Mouse (Mus musculus) kidney, postnatal 25 days (tissue): ENCODE data around the gene Mecr.

Source experiments
- DNase-seq, 2 experiments: peaks; one replicate each; pipeline ENCODE4 v3.0.0; 2021; ENCODE audit warnings: mixed read lengths in 2 of 2

The Mecr gene

DNA sequence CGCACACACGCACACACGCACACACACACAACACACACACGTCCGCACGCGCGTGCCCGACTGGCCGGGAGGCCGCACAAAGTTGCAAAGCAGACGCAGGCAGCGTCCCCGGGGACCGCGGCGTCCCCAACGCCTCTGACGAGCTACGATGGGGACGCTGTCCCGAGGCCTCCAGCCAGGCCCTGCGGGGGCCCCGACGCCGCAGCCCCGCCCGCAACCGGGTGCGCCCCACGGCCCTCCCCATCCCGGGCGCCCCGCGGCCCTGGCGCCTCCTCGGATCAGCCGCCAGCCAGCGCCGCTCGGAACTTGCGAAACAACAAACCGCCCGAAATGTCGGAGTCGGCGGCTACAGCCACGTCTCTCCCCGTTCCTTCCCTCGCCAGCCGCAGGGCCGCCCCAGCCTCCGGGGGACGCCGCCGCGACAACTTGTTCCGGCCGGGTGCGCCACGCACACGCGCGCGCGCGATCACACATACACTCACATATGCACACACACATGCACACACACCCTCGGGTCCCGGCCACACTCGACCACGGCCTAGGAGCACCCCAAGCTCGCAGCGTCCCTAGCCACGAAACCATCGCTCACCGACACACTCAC, 6.3 kb upstream of the Mecr start:
- DNase-seq, result peak; percentile 33 to 51

DNA sequence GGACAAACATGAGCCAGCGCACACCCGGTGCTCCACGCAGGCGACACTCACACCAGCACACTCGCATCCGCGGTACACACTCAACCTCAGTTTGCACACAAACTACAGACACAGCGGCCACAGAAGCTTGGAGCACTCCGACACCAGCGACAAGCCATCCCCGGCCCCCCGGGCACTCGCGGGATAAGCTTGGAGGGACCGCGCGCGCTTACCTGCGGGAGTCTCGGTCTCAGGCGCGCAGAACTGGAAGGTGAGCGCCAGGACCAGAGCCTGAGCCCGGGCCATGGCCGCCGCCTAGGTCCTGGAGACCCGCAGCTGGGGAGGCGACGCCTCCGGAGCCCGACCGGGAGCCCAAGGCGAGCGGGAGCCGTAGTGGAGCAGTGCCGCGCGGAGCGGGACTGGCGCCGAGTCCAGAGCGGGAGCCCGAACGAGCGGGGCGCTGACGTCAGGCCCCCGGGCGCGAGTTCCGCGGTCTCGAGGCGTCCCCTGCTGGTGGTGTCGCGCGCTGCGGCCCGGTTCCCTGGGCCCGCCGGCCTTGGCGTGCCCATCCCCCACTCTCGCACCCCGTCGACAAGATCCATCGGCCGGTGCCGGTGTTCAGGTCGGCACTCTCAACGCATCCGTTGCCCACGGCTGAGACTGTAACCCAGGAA, 5.3 kb upstream of the Mecr start, which contains the start of gene Ptpru:
Gene Ptpru, minus strand, starts transcription at position 417 of the 653 bp plus-strand sequence.
- peak; percentile 92 to 95 for DNase-seq

DNA sequence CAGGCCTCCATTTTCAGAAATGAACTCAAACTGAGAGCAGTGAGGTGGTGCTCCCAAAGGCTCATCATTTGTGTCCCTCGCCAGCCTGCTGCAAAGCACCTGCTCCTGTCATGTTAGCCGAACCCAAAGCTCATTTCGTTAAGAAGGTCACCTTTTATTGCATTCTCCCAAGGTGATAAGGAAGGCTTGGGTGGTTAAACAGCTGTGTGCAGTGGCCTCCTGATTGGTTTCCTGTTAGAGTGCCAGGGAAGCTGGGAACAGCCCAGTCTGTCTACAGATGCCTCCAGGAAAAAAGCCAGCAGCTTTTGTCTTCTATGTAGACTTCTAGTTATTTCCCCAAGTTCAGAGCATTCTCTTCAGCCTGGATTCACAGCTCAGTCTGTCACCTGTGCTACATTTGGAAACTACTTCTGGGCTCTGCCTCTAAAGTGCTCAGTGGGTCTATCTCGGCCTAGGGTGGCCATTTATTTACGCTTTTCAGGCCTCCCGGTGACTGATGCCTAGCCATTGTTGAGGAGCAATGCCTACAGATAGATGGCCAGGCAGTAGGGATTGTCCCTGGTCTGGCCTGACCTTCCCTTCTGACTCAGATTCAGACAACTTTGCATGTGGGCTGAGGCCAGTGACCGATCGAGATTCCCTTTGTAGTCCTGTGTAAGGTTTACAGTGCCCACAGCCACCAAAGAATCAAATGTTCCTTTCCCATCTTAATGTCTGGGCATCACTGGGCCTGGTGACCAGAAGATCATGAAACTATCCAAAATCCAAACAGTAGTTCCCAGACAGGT, 2.9 kb downstream of the Mecr start:
- DNase-seq, result no peak

DNA sequence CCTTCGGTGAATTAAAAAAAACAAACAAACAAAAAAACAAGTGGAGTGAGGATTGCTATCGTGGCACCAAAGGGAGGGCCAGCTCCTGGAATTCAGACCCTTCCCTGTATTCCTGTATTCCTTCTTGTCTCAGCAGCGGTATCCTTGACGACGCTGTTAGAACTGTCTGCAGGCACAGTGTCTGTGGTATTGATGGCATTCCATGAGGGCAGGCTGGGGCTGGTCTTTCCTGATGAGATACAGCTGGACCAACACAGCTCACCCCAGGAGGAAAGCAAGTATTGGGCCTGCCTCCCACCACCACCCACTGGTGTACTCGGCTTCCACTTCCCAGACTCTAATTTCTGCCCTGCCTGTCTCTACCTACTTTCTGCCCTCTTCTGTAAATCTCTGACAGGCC, 4.8 kb downstream of the Mecr start:
- DNase-seq, result no peak

DNA sequence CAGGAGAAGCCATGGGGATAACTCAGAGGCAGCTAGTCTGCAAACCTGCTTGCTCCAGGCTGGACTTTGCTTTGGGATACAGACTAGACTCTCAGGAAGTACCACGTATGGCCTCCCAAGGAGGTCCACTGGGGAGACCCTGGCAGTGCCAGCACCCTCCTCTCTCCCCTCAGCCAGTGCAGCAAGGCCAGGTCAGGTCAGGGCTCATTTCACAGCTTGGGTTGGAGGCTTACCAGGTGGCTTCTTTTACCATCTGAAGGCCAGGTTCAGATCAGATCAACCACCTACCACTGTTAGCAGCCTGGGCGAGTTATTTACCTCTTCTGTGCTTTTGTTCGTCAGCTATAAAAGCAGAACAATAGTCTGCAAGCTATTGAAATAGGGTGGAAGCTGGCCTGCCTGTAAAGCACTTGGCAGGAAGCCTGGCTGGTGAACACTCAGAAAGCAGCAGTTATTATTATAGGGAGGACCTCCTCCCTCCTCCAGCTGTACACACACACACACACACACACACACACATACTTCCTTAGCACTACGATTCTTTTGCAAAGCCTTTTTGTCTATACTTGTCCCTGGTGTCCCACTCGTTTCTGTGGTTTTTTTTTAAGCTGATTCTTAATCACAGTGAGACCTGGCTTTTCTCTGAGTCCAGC, 6.8 kb downstream of the Mecr start:
- DNase-seq, result peak; percentile 67 to 75

DNA sequence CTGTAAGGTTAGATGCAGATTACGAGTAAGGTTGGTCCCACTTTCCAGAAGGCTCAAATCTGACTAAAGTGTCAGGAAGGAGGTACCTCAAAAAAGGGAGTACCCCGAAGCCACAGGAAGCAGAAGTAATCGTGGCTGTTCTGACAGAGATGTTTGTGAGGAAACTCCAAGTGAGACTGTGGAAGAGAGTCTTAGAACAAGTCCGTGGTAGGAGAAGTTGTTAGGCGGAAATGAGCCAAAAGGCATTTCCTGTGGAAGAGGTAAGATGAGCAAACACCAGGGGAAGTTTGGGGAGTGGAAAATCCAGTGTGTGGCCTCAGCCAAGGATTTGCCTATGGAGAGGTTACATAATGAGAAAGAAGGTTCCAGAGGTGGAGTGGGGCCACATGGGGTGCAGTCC, 11.7 kb downstream of the Mecr start:
- DNase-seq, result no peak

DNA sequence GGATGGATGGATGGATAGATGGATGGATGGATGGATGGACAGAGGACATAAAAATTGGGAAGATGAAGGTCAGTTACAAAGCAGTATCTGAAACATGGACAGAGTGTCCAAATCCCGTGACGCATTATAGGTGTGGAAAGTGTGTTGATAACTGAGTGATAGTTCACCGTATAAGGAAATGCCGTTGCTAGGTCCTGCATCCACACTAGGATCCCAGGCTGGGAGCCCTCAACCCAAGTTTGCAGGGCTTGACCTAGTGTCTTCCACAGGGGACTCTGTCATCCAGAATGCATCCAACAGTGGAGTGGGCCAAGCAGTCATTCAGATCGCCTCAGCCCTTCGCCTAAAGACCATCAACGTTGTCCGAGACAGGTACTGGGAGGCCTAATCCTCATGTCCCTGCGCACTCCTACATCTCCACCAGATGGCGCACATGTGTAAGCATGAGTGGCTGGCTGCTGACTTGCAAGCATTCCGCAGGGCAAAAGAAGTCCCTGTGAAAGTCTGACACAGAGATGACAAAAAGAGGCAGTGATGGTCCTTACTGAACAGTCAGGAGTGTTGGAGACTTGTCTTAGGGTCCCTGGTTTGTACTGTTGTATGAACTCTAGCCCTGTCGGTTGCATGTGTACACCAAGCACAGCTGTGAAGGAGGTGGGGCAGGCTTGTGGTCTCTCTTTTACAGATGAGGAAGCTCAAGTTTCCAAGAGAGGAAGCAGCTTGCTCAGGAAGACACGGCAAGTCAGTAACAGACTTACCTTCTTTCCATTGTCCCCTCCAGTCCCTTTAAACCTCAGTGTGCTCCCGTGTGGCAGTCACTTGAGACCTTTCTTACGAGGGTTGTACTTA, 17.4 kb downstream of the Mecr start:
- peak; percentile 85 to 92 for DNase-seq

DNA sequence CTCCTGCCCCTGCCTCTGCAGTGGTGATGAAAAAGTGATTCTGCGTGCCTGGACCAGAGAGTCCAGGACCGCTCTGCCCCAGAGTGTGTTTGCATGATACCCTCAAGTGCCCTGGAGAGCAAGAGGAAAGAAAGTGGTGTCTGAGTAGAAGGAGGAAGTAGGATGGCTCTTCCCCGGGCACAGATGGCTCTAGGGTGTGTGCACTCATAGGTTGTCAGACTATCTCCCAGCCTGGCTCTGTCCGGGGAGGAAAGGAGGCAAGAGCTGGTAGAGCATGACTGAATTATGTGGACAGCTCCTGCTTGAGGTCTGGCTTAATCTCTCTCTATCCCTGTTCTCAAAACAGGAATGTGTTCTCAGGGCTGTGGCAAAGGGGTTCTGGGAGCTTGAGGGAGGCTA, 18.1 kb downstream of the Mecr start:
- DNase-seq, result no peak

DNA sequence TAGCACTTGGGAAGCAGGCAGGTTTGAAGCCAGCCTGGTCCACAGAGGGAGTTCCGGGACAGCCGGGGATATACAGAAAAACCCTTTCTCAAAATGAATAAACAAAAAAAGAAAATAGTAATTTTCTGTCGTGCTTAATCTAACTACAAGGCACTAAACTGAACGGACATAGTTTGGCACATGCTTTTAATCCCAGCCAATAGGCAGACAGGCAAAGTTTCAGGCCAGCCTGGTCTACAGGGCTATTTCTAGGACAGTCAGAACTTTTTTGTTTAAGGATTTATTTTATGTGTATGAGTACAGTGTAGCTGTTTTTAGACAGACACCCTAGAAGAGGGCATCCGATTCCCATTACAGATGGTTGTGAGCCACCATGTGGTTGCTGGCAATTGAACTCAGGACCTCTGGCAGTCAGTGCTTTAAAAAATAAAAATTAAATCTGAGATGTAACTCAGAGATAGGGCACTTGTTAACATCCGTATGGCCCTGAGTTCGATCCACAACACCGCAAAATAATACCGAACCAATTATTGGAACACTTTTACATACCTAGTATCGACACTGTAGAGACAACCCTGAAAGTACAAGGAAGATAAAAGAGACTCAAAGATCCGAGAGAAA, 29.5 kb downstream of the Mecr start:
- no peak for DNase-seq

DNA sequence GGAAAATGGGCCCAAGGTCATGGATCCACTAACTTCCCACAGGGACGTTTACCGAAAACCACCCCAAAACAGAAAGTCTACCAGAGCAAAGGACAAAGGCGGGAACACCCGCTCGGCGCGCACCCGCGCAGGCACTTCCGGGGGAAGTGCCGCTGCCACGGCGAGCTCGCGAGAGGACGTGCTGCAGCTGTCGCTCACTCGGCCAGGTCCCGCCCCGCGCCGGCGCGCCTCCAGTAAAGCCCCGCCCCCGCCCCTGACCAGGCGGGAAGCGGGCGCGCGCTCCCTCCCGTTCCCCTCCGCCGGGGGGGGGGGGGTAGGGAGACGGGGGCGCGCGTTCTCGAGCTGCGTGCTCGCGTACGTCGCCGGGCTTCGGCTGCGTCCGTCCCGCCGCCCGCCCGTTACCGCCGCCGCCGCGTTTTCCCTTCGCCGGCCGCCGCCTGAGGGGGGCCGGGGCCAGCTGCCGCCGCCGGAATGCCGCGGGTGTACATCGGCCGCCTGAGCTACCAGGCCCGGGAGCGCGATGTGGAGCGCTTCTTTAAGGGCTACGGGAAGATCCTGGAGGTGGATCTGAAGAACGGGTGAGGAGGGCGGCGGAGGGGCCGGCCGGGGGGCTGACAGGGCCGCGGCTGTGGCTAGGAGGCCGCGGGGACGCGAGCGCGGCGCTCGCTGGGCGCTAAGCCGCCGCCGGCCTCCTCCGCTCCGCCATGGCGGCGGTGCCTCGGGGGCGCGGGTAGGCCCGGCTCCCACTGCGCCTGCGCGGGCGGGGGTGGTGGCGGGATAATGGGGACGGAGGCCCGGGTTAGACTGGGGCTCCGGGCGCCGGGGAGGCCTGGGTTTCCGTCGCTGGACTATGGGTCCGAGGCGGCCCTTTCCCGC, 30.3 kb downstream of the Mecr start, which contains the start of gene Srsf4:
Gene Srsf4, plus strand, starts transcription at position 325 of the 876 bp plus-strand sequence.
- DNase-seq, result peak; percentile 95 to 98

DNA sequence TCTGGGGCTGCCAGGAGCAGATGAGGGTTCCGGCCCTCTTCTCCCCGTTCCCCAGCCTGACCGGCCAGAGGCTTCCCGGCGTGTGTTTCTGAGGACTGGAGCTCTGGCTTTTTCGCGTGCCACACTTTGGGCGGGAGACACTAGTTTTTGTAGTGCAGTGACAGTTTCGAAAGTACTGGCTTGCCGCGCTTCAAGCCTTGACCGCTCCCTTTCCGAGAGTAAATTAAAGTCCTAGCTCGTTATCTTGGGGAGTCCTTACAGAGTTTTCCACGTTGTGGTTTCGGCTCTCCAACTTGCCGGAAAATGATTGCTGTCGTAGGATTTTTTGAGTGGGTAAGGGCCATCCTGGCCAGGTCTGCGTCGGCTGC, 30.9 kb downstream of the Mecr start:
- DNase-seq, result no peak

DNA sequence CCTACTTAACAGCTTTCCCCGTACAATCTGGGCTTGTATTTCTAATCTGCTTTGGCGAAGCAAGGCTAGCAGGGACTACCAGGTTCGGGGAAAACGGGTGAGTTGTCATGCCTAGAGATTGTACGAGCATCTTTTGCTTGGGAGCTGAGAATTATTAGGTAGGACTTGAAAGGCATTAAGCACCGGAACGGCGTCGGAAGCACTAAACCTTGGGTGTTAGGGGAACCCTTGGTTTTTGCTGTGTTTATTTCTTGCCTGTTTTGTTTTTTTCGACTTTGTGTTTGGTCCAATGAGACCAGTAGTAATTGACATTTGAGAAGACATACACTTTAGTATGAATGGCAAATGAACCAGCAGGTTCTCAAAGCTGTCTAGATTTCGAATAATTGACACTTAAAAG, 31.3 kb downstream of the Mecr start:
- DNase-seq, result no peak

DNA sequence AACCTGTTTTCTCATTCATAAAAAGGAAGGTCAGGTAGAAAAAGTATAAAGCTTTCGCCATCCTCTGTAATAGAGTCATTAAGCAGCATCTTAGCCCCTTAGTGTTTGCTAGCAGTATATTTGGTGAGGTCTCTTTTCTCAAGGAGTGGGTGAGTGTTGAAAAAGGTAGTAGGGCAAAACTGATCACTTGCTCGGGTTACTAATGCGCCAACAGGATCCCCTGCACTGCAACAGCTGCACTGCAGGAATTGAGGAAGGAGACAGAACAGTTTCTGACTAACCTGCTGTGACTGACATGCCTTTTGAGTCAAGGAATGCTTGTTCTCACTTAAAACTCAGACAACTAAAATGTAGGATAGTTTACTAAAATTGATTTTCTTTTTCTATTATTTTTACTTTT, 32.0 kb downstream of the Mecr start:
- no peak for DNase-seq

DNA sequence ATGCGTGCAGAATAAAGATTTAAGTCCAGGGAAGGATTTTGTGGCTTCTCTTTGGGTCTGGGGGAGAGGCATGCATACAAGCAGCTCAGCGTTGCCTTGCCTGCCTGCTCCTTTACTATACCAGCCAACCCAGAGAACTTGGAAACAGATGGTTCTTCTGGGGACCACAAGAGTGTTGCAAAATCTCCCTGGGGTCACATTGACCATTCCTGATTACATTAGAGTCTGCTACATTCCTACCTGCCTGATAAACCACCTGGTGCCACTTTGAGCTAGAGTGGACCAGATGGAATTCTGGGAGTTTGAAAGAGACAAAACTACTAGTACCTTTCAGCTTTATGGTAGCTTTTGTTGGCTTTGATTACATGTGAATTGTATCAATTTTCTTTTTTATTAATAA, 33.6 kb downstream of the Mecr start:
- DNase-seq, result no peak

DNA sequence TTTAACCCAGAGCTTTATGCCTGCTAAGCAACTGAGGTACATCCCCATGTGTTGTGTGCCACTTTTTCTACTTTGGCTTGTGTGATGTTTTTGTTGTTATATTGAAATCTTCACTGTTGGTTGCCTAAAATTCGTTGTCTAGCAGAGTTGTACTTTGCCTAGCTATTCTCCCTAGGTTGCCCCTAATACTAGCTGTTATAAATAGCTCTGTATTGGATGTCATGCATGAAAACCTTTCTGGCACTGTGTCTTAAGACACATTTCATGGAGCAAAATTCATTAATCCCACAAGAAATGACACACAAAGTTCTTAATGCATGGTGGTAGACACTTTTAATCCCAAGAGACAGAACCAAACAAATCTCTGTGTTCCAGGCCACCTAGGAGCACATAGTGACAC, 36.4 kb downstream of the Mecr start:
- DNase-seq, result no peak

DNA sequence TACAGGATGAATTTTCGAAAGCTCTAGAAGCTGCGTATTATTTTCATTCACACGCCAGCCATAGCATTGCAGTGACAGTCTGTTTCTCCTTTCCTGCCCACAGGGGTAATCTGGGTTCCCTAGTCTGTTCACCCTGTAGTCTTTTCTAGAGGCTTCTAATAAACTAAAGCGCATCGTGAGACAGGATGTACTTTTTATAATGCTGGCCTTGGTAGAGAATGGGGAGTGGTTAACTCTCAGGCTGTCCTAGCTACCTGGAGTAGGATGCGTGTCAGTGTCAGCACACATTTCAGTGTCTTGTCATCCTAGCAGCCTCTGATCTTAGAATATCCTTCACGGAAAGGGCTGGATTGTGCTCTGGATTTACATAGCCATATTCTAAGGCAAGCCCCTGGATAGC, 38.0 kb downstream of the Mecr start:
- no peak for DNase-seq

DNA sequence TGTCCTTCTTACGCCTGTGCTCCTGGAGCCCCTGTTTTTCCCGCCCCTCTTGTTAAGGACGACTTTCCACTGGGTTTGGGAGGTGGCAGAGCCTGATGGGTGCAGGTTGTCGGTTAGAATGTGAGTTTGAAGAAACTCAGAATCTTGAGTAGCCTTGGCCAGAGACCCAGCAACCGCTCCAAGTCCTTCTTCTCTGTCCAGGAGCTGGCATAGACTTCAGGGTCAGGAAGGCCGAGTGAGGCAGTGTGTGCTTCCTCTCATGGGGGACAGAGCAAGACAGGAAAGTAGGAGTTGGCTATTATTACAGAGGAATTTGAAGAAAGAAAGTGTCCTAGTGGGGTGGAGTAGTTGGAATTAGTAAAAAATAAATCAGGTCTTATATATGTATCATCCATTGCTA, 40.3 kb downstream of the Mecr start:
- peak in 1 of 2 experiments; percentile 46 for DNase-seq

DNA sequence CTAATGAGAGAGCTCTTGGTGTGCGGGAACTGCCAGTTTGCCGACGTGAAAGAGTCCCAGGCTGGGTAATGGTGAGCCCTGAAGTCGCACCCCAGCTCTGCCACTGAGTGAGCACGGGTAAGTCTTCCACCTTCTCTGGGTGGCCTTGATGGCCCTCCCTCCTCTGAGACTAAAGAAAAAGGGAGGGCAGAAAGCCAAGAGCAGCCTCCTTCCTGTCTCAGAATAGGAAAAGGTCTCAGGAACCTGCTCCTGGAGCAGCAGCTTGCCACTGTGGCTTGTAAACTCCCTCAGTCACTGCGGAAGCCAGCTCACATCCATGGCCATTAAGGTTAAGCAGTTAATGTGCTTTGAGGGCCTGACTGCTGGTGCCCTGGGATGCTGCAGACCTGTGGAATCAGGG, 42.1 kb downstream of the Mecr start:
- DNase-seq, result peak; percentile 48 to 56

DNA sequence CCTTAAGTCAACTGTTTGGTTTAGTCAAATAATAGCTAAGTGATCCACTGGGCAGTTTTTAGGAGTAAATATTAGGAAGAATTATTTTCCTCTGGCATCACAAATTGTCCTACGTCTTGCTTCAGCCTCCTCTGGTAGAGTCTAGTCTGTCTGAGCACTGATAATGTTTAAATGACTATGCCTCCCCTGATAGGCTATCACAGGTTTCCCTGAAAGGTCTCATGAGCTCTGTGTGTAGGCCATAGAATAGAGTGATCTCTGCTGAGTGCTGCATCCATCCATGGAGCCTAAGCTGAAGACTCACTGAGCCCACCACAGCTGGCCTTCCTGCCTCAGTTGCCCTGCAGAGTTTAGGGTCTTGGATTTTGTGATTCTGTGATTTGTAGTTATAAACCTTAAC, 45.3 kb downstream of the Mecr start:
- DNase-seq, result no peak

DNA sequence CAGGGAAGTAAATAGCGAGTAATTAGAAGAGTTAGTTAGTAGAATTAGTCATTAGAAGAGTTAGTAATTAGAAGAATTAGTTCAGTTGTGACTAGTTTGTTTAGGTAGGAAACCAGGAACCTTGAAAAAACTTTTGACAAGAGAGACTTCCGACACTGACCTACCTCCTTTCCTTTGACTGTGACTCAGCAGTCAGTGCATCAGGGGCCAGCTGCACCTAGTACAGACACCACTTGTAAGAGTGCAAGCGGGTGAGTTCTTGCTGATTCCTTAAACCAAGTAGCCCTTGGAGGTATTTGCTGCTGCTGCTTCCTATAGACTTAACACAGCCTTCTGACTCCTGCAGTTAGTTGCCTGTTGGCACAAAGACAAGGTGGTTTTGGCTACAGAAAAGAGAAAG, 47.4 kb downstream of the Mecr start:
- DNase-seq, result no peak

DNA sequence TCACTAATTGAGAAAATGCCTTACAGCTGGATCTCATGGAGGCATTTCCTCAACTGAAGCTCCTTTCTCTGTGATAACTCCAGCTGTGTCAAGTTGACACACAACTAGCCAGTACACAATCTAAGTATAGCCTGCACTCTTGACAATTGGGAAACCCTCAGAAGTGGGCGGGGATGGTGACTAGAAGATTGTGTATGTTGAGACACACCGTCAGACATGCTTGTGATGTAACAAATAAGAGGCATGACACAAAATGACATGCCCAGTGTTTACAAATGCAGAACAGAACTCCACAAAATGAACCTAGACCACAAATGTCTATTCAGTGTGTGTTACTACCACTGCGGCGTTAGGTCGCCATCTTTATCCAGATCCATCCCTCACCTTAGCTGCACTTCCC, 53.8 kb downstream of the Mecr start:
- DNase-seq, result no peak
